Mouse (Mus musculus) hindbrain, embryonic 13.5 days (tissue): ENCODE data around the gene Pparg. TPM values are rescaled to one million over a fixed set of nuclear protein-coding genes. Genes with fewer than 3 reads are reported as not detected.

Experiments
- ATAC-seq: fragments of 200-750 bp; cut with Nextera tagmentation; 2 replicates; pipeline ENCODE4 v1.8.0; 2017; ENCODE audit warnings: moderate TSS enrichment; ENCODE audit not compliant: low FRiP score
- H3K27ac ChIP-seq: fragments of 300-500 bp; sonication (generic); 2 replicates; pipeline ENCODE4 v1.5.1; 2015; ENCODE audit warnings: inconsistent platforms, mild to moderate bottlenecking, moderate library complexity
- H3K27me3 ChIP-seq: fragments of 300-500 bp; sonication (generic); 2 replicates; pipeline ENCODE4 v1.6.1; 2015; ENCODE audit warnings: mild to moderate bottlenecking, inconsistent platforms
- H3K36me3 ChIP-seq: fragments of 300-500 bp; sonication (generic); 2 replicates; pipeline ENCODE4 v1.6.1; 2015; ENCODE audit warnings: mild to moderate bottlenecking, inconsistent platforms
- H3K4me1 ChIP-seq: fragments of 300-500 bp; sonication (generic); replicated peaks from 2 replicates; pipeline ENCODE4 v1.6.1; 2015; ENCODE audit warnings: inconsistent platforms
- H3K4me2 ChIP-seq: fragments of 300-500 bp; sonication (generic); 2 replicates; pipeline ENCODE4 v1.6.1; 2015; ENCODE audit warnings: inconsistent platforms, mild to moderate bottlenecking, moderate library complexity
- H3K4me3 ChIP-seq: fragments of 300-500 bp; sonication (generic); 2 replicates; pipeline ENCODE4 v1.5.1; 2015; ENCODE audit warnings: mild to moderate bottlenecking, inconsistent platforms
- H3K9ac ChIP-seq: fragments of 300-500 bp; sonication (generic); 2 replicates; pipeline ENCODE4 v1.6.1; 2015; ENCODE audit warnings: mild to moderate bottlenecking, inconsistent platforms
- H3K9me3 ChIP-seq: fragments of 300-500 bp; sonication (generic); 2 replicates; pipeline ENCODE4 v1.6.1; 2016; ENCODE audit warnings: inconsistent platforms
- WGBS: fragments of 180-500 bp; shearing (Covaris S2); methylation state at CpG from one replicate; pipeline ENCODE4 v1.1.7; 2015; 5-methylcytosine and 5-hydroxymethylcytosine counted together
- polyA plus RNA-seq: library from polyadenylated mRNA; unstranded; fragments of >200 nt; fragmentation: Nextera tagmentation; extraction: Ambion mirVana; gene quantifications from 2 replicates; pipeline ENCODE4 v1.2.1, GENCODE M21; 2015

Gene Pparg
- polyA plus RNA-seq, 1 experiment from 2014 or later, result 0.30 TPM

DNA sequence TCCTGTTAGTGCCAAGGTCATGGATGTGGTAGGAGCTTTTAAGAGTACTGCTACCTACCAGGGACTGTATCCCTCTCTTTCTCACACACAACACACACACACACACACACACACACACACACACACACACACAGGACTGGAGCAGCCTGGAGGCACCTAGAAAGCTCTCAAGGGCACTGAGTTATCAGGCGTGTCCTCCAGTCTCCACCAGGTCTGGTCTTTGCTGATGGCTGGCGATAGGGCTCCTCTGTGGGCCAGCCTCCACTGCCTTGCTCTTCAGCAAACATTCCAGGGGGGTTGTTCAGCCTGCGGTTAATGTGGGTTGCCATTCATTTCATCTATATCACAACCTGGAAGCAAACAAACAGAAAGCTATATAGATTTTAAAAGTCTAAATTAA lies 166.7 kb downstream of the Pparg start:
- no peak overlapping the region for H3K4me2 ChIP-seq
- no peak overlapping the region for H3K9ac ChIP-seq
- no peaks in the 10 kb centered on the region for H3K36me3 ChIP-seq
- ATAC-seq, result no peak
- no peaks in the 10 kb centered on the region for H3K9me3 ChIP-seq
- H3K27me3 ChIP-seq, result no peaks in the 10 kb centered on the region
- H3K4me1 ChIP-seq, result no peaks in the 10 kb centered on the region
- WGBS, result 89% methylated on average over 3 of the region's 3 CpGs
- H3K27ac ChIP-seq, result no peak overlapping the region
- no peak overlapping the region for H3K4me3 ChIP-seq

DNA sequence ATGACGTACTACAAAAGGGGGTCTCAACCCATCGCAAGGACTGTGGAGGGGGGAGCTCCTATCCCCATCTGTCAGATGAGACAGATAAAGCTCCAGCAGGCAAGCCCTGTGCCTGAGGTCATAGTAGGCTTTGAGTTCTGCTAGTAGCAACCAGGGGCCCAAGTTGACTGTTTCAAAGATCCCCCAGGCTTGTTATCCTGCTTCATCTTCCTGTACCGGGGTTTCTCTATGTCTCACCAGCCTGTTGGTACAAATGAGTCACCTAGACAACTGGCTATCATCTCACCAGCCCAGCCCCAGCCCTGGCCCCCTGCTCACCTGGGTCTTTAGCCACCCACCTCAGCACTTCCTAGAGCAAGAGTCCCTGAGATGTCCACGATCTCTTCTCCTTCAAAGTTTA lies 167.6 kb downstream of the Pparg start:
- ATAC-seq, result no peak
- Histone ChIP-seq H3K4me2 (no peak overlapping the region), H3K9ac (no peak overlapping the region), H3K36me3 (no peaks in the 10 kb centered on the region), H3K27ac (no peak overlapping the region), H3K4me1 (no peaks in the 10 kb centered on the region), H3K4me3 (no peak overlapping the region), H3K27me3 (no peaks in the 10 kb centered on the region), H3K9me3 (no peaks in the 10 kb centered on the region)
- WGBS, result 96% methylated on average over 4 of the region's 4 CpGs

DNA sequence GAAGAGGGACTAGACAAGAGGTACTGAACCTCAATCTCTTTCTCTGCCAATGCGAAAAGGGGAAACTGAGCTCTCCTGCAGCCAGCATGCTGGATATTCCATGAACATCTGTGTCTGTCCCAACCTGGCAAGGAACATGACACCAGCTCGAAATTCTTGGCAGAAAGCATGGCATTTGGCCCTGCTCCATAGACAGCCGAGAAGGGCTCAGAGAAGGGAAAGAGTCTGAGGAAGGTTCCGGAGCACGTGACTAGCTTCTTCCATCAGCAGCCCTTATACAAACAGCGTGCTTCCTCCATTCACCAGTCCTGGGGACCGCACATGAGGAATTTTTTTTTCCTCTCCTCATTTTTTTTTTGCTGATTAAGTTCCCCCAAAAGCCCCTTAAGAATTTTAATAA lies 173.9 kb downstream of the Pparg start:
- WGBS, result 73% methylated on average over 7 of the region's 7 CpGs
- no peak overlapping the region for H3K4me2 ChIP-seq
- no peaks in the 10 kb centered on the region for H3K27me3 ChIP-seq
- H3K9ac ChIP-seq, result no peak overlapping the region
- H3K27ac ChIP-seq, result no peak overlapping the region
- ATAC-seq, result no peak
- no peak overlapping the region for H3K4me3 ChIP-seq
- H3K4me1 ChIP-seq, result 0 out of 2 replicates have a peak, but pooled peaks cover 3% of the 10 kb centered on the region
- H3K9me3 ChIP-seq, result no peaks in the 10 kb centered on the region
- no peaks in the 10 kb centered on the region for H3K36me3 ChIP-seq

DNA sequence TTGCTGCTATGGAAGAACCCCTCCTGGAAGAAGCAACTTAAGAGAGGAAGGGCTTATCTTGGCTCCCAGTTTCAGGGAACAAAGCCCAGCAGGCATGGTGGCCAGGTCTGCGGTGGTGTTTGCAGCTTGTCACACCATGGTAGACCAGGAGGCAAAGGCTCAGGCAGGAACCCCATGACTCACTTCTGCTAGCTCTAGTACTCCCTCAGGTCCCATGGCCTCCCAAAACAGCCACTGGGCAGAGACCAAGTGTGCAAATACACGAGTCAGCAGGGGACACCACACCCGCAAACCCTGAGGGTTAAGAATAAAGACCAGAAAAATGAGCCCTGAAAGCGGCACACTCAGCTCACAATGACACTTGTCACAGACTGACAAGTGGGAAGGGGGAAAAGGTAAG lies 175.4 kb downstream of the Pparg start:
- no peak overlapping the region for H3K27ac ChIP-seq
- ATAC-seq, result no peak
- no peaks in the 10 kb centered on the region for H3K9me3 ChIP-seq
- no peak overlapping the region for H3K4me3 ChIP-seq
- H3K4me2 ChIP-seq, result no peak overlapping the region
- no peaks in the 10 kb centered on the region for H3K36me3 ChIP-seq
- H3K4me1 ChIP-seq, result 0 out of 2 replicates have a peak, but pooled peaks cover 3% of the 10 kb centered on the region
- no peaks in the 10 kb centered on the region for H3K27me3 ChIP-seq
- WGBS, result 61% methylated on average over 4 of the region's 4 CpGs
- no peak overlapping the region for H3K9ac ChIP-seq

DNA sequence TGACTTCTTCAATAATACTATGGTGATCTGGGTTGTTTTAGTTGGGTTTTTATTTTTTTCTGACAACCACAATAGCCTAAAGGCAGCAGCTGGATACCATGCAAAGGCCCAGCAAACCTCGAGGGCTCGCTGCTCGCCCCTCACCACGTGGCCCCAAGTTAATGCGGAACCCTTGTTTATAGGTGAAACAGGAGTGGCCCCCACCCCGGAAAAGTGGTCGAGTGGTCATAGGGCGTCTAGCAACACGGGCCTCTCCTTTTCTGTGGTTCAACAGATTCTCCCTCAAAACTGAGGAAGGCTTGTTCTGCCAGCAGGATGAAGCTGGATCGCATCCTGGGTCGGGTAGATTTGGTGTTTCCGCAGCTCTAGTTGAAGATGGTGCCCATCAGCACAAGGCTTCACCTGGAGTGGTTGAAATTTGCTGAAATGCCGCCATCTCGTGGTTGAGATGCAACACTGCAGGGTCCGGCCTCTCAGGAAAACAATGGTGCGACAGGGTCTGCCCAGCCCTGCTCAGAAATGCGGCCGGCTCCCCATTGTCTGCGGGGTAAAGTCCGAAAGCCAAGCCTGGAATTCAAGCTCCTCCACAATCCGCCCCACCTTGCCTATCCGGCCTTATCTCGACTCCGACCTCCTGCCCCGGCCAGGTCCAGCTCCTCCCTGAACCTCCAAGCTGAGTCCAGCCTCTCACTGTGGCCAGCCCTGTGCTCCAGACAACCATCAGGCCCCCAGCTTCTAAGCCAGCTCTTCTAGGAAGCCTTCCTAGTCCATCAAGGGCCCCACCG lies 178.1 kb downstream of the Pparg start:
- H3K27ac ChIP-seq, result no peak overlapping the region
- H3K27me3 ChIP-seq, result no peaks in the 10 kb centered on the region
- H3K9me3 ChIP-seq, result no peaks in the 10 kb centered on the region
- WGBS, result 23% methylated on average over 26 of the region's 26 CpGs
- peaks cover 8% of the 10 kb centered on the region for H3K4me1 ChIP-seq
- H3K4me3 ChIP-seq, result peak overlapping the region; percentile 32
- ATAC-seq, result peak; percentile 88
- peak overlapping the region; percentile 53 for H3K4me2 ChIP-seq
- H3K9ac ChIP-seq, result peak overlapping the region; percentile 75
- no peaks in the 10 kb centered on the region for H3K36me3 ChIP-seq

Other genes with a start within 250 kb of the Pparg start
- 26.6 and 27.0 TPM in 2 replicates for gene Syn2, start 226.0 kb upstream of the Pparg start, polyA plus RNA-seq
- not detected in 2 replicates for gene Gm17482, start 133.6 kb upstream of the Pparg start, polyA plus RNA-seq
- gene Timp4, start 108.7 kb upstream of the Pparg start, polyA plus RNA-seq, result 9.1 and 11.8 TPM in 2 replicates
- 30.1 and 33.4 TPM in 2 replicates for gene Tsen2, start 183.7 kb downstream of the Pparg start, polyA plus RNA-seq
- gene Mkrn2os, start 231.6 kb downstream of the Pparg start, polyA plus RNA-seq, result 0.26 and 0.63 TPM in 2 replicates
- 30.2 and 36.7 TPM in 2 replicates for gene Mkrn2, start 241.0 kb downstream of the Pparg start, polyA plus RNA-seq